Mouse (Mus musculus) megakaryocyte, adult 5-6 weeks (primary cell): ENCODE data around the gene Tst. TPM values are rescaled to one million over a fixed set of nuclear protein-coding genes. Genes with fewer than 3 reads are reported as not detected.

ENCODE experiments used
- ATAC-seq: 2 replicates; pipeline ENCODE4 v1.8.0; 2016; ENCODE audit warnings: mild to moderate bottlenecking, inconsistent platforms; ENCODE audit not compliant: poor library complexity, severe bottlenecking
- total RNA-seq, 2 experiments: library from RNA; stranded (forward) in 1 of 2; stranded (reverse) in 1 of 2; fragments of 153-499, 151-499 nt in 1 of 2; fragments of 221-1000, 200-1000 nt in 1 of 2; gene quantifications; 2 replicates each; pipeline versions ENCODE4 v1.2.3 to v1.2.4; 2015 to 2017

Tst gene
- total RNA-seq (2015) (9.8 and 10.4 TPM in 2 replicates), total RNA-seq (2017) (3.3 and 8.8 TPM in 2 replicates)

DNA sequence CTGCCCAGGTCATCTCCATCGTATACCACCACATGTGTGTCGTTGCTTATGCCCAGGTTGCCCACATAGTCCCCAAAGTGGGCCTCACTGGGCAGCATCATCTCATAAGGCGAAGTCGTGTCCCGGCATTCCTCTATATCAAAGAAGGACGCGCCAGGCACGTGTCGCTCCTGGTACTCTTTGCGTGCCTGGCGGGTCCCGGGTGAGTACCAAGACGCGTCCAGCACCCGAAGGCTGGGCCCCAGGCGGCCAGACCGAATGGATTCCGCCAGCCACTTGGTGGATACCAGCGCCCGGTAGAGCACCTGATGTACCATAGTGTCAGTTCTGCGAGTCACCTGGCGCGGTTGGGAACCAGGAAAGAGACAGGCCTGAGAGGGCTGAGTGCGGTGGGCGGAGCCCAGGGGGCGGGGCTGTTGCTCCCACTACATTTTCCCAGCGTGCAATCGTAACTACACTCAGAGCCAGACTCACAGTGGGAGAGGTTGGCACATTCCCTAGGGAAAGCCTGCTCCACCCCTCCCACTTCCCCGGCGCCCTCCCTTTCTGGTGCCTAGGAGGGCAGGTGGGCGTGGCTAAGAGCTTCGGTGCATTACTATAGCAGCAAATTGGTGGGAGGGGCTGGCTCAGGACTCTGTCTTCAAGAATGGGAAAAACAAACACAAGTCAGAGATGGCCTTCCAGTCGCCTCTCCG lies at the start of gene Tst:
Tst (minus strand) TSS at position 391 of the 695 bp plus-strand sequence.
- ATAC-seq: peak; percentile 37

DNA sequence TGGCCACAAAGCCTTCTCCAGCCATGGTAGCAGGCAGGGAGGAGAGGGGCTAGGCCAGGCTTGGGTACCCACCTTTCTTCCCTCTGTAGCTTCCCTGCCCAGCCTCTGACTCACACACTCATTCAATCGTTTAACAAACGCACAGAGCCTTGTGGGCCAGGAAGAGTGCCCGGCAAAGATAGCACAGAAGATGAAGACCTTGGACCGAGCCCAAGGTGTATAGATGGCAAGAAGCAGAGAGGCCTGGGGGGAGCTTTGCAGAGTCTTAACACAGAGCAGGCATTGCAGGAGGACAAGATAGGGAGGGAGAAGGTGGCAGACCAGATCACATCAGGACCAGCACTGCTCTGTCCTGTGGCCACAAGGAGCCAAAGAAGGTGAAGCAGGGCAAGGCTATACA lies 49.5 kb upstream of the Tst start:
- ATAC-seq: no peak

DNA sequence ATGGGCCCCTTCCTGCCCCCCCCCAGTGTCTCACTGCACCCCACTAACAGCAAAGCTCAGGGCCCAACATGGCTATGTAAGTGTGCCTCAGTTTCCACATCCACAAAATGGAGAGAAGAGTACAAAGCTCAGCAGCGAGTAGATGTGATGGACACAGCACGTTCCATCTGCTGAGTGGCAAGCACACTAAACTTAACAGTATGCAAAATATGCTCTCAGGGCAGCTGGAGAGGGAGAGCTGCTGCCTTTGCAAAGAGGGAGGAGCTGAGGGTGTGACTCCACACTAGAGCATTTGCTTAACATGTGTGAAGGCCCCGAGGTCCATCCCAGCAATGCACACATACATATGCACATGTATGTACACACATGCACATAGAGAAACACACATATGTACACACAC lies 47.2 kb upstream of the Tst start:
- no peak for ATAC-seq

DNA sequence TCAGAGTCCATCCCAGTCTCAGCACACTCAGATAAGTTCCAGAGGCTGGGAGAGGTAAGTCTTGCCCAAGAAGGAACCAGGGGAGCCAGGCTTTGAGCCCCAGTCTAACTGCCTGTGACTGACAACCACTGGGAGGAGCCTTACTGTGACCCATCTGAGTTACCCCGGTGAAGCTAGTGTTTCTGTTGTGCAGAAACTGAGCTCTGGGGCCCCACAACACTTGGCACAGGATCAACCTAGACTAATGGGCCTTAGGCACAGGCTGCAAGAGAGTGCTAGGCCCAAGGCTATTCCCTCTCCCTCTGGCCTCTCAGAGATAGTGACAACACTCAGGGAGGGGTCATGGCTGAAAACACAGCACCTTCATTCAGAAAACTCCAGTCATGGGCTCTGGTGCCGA lies 45.5 kb upstream of the Tst start:
- ATAC-seq: no peak

DNA sequence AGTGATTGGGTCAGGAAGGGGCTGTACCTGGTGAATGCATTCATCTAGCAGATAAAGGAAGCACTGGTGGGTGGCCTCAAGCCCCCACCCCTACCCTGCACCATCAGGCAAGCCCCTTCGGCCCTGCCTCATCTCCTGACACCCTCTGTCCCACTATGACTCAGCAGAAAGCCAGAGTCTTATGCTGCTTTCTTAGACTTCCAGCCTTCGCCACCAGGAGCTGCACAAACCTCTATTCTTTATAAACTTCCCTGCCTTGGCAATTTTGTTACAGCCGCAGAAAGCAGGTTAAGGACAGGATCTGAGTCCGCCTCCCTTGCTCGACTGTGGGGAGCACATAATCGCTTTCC lies 44.7 kb upstream of the Tst start:
- ATAC-seq: no peak

DNA sequence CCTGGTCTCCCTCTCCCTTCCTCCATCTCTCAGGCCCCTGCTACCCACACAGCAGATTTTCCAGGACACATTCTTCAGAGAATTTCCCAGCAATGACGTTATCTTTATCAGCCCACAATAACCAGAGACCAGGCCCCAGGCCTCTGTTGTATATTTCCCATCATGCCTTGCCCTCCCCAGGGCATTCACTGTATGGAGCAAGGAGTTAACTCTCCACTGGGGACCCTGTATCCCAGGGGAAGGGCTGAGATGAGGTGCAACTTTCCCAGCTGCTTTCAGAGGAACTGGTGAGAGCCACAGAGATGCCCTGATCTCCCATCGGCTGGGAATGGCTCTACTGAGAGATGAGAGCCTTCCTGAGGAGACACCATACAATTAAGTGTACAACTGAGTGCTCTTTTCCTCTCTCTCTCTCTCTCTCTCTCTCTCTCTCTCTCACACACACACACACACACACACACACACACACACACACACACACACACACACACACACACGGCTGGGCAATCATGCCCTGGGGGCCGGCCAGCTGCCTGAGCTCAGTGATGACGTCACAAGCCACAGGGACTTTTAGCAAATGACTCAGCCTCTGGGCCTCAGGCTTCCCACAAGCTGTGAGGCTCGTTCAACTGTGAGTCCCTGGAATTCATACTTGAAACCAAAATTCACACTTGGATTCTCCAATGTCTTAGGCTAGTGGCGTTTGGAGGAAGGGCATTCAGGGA lies 44.1 kb upstream of the Tst start:
- peak; percentile 67 for ATAC-seq

DNA sequence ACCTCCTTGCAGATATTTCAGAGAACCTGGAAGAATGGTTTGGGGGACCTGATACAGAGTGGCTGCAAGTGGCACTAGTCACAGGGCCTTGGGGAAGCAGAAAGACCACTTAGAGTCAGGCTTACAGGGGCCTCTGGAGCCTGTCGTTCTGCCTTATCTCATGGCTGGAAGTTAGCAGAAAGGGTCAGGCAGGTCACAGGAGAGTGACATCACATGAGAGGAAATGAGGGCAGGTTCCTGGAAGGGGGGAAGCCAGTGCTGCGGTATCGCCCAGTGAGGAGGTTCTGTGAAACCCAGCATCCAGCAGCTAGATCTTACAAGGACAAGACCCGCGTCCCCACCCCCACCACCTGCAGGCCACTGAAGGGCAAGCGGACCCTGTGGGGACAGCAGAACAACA lies 43.4 kb upstream of the Tst start:
- peak; percentile 17; the same call in 1 of the 2 replicates for ATAC-seq

DNA sequence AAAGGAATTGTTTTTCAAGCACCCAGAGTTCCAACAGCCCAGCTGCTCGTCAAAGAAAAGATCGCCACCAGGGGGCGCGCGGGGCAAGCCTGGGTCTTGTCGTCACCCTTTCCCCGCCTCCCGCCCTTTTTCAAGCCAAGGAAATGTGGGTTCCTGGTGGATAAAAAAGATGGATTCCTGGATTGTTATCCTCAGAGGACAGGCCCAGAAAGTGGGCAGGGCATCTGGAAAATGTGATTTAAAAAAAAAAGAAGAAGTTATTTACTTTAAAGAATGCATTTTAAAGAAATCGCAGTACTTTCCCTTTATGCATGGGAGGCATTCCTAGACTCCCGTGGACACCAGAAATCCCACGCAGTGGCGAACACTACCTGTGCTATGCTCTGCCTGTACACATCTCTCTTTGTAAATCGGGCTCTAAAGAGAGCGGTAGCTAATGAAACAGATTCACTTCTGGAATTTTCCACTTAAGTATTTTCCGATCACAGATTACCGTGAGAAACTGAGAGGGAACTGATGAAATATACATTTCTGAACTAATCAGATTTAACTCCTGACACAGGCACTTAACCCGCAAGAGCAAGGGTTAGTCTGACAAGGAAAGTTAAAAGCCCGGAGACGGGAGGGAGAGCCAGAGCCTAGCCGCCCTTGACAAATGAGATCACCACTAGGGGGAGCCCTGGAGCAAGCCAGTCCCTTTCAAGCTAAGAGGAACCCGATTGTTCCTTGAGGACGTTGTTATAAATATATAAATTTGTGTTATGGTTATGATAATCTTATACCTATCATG lies 42.2 kb upstream of the Tst start:
- peak; percentile 73 for ATAC-seq

DNA sequence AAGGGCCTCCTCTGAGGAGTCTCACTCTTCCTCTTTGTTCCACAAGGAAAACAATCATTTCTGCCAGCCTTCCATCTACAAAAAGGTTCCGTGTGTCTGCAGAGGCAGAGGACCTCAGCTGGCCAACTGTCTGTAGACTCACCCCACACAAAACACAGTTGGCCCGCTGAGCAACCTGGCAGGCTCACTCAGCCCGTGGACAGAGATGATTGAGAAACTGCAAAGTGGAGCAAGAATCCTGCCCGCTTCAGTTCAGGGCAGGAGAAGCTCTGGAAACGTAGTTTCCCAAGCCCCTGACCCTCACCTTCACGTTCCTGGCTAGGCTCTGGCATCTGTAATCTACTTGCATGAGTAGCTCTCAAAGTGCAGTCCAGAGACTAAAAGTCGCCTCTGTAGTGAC lies 41.4 kb upstream of the Tst start:
- ATAC-seq: no peak

DNA sequence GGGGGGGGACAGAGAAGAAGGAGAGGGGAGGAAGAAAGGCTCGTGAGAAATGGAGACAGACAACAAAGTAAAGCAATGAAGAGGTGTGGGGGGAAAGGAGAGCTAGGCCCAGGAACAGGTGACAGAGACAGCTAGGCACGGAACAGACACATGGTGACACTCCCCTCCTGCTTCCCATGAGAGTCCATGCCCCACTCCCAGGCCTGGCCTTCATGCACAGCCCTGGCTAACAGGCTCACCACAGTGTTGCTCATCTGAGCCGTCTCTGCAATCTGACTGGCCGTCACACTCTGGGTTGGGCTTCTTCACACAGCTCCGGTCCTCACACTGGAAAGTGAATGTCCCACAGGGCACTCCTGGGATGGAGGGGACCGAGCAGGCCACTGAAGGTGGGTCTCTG lies 38.1 kb upstream of the Tst start:
- no peak for ATAC-seq

DNA sequence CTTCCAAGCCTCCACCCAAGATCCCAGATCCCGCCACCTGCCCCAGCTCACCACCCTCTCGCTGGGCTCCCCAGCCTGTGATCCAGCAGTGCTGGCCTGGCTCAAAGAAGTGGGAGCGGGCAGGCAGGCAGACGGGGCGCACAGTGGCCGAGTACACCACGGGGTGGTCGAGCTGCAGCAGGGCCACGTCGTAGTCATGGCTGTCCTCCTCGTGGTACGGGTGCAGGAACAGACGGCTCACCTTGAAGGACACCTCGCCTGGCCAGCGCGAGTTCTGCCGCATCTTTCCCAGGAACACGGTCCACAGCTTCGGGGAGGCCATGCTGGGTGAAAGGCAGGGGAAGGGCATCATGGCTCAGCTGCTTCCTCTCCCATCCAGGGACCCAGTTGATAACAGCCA lies 36.5 kb upstream of the Tst start:
- no peak for ATAC-seq

DNA sequence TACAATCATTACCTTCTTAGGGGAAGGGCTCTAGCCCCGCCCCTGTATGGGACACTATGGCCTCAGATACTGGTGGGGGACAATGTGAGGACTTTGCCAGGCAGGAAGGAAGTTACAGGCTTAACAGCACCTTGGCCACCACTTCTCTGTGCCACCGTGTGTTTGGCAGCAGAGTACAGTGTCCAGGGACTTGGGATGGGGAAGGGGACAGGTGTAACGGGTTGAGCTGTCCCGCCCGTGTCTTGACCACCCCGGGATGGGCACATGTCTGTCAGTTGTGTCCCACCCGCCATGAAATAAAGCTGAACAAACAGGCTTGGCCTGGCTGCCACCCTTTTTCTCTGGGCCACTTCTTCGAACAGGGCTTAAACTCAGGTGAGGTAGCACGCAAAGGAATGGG lies 33.3 kb upstream of the Tst start:
- ATAC-seq: no peak

DNA sequence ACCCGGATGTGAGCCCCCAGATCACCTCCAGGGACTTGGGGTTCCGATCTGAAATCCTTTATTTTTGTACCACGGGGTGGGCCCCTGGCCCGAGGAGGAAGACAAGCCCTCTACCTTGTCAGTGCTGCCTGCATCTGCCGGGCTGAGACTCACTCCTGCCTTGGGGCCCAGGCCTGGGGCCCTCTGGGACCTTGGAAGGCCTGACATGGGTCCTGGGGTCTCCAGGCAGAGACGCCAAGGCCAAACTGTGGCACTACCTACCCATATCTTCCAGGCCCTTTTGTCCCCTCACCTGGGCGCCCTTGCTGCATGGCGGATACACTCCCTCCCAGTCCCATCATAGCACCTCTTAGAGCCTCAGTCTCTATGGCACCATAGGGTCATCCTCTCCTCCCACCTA lies 32.8 kb upstream of the Tst start:
- ATAC-seq: no peak

DNA sequence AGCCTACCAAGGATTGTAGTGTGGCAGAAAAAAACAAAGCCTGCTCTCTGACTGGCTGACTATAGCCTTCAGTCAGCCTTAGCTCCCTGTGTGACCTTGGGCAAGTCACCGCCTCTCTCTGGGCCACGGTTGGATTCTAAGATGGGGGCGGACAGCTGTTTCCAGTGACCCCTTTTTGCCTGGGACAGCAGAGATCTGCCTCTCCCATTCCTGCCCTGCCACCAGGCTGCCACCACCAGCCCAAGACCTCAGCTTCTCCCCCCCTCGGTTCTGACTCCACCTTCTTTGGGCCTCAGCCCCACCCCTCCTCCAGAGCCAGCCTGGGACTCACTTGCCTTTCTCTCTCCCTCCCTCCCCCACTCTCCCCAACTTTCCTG lies 32.3 kb upstream of the Tst start:
- ATAC-seq: no peak

DNA sequence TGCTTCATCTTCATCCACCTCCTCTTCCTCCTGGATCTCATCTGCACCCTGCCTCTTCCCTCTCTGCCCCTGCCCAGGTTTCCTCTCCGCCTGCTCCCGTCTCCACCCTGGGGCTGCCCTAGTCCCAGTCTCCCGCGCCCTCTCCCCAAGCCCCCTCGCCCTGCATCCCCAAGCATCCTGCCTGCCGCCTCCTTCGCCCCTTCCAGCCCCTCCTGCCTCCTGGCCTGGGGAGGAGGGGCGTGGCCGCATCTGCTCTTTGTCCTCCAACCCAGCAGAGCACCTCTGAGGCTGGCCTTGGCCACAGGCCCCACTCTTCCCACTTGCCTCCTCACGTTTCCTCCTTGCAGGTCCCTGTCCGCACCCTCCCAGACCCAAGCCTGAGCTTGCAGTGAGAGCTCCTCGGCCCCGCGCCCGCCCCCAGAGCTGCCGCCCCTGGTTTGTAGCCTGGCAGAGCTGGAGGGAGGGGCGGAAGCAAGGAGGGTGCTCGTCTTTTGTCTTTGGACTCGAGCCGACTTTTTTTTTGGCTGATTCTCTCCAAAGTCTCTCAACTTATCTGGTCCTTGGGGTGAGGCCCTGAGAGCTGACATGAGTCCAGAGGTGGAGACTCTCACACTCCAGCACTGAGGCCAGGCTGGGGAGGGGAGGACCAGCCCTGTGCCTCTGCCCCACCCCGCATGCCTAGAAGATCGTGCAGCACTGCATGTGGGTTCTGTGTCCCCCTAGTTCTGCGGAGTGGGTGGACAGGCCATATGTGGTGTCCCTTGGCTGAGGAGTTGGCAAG lies 31.7 kb upstream of the Tst start:
- ATAC-seq: no peak

DNA sequence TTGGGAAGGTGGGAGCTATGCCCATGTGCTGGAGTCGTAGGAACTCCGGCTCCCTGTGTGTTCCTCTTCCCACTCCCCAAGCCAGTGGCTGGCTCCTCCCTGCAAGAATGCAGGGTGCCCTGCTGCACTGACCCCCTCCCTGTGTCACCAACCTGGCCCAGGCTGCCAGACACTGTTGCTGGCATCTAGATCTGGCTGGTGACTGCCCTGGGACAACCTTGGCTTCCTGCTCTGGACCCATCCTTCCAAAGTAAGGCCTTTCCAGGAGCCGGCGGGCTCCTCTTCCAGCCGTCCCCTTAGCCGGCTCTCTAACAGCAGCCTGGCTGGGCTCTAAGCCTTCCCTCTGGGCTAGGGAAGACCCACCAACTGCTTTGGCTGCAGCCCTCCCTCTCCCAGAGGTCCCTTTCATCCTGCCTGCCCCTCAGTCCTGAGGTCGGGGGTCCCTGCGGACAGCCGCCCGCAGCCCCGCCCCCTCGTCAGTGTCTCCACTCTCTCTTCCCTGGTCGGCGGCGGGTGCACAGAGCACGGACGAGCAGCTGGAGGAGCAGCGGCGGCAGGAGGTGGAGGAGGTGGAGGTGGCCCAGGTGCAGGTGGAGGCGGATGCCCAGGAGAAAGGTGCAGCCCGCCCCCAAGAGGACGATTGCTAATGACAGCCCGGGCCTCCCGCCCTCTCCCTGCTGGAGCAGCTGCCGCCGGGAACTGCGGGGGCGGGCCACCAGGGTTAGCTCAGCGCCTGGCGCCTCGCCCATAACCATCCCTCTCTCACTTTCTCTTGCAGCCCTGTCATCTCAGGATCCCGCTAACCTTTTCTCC lies 30.9 kb upstream of the Tst start:
- ATAC-seq: no peak

DNA sequence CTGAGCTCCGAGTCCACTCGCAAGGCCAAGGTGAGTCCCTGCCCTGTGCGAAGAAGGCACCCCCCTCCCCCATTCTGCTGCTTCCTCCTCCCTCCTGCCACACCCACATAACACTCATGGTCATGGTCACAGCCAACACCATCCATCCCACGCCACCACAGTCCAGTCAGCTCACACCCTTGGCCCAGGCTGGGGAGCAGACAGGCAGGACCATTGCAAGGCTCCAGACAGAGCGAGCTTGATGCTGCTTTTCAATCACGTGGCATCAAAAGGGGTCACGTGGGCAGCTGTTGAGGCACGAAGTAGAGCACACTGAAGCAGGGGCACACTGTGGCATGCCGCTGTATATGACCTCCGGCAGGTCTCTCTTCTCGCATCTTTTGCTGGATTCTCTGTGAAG lies 30.0 kb upstream of the Tst start:
- no peak for ATAC-seq

DNA sequence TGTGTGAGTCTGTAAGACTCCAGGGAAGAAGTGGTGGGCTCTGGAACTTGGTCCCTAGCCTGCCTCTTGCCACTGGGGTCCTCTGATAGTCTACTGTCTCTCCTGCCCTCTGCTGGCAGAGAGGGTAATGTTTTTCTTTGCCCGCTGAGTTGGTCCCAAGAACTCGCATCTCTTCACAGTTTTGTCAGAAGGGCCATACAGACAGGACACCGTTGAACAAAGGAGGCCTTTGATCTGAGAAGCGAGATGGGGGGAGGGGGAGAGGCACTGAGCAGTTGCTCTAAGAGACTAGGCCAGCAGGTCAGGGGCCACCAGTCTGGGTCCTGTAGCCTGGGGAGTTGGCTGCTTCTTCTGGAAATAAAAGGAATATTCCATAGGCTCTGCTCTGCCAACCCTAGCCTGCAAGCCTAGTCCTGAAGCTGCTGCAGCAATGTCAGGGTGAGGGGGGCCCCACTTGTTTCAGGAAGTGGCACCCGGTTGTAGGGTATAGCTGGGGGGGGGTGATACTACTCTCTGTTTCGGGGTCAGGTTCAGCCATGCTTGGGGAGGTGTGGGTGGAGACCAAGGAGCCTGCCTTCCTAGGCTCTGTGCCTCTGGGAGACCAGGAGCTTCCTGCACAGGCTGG lies 29.3 kb upstream of the Tst start:
- 0 out of 2 replicates have a peak, but pooled peaks have one; percentile 35 for ATAC-seq

DNA sequence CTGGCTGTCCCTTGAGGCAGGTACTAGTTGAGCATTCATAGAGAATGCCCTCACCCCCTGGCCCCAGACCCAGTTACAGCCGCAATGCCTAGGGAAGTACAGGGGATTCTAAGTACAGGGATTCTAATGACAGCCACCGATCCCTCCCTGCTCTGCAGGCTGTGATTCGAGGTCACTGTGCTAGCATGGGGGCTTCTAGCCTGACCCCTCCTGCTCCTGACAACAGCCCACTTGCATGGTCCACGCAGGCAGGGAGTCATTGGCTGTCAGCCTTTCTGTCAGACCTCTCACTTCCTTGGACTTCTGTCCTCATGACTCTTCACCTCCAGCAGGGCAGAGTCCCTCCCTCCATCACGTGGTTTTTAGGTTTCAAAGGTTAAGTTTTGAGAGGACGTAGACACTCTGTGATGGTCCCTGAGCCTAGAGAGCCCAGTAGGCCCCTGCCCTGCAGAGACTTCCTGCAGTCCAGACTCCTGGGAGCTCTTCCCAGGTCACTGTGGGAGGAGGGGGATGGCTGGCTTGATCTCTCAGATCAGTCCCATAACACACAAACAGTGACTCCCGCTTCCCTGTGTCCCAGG lies 25.9 kb upstream of the Tst start:
- no peak for ATAC-seq
